Mouse (Mus musculus): ENCODE results near the gene Cdk15. TPM values are rescaled to one million over a fixed set of nuclear protein-coding genes. Genes with fewer than 3 reads are reported as not detected.

Gene Cdk15
- polyA plus RNA-seq, 1 experiment from 2014 or later = 1.9 TPM

DNA sequence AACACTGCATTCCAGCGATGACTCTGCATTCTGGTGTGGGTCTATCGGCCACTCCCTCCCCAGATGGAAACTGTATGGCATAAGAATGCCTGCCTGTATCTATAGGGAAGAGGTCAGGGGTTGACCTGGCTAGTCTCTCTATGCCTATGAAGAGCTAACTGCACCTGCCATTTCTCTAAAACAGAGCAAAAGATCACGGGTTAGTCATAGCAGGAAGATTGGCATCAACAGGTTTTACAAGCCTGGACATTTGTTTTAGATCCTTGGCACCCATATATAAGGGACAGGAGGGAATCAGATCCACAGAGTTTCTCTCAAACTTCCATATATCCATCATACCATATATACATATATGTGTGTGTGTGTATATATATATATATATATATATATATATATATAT is 127.7 kb downstream of the Cdk15 start:
- no peak overlapping the region for H3K4me2 ChIP-seq
- H3K27ac ChIP-seq (replicated peaks) = no peak overlapping the region
- H3K36me3 ChIP-seq = no peaks in the 10 kb centered on the region
- no peaks in the 10 kb centered on the region for H3K9me3 ChIP-seq (replicated peaks)
- H3K4me3 ChIP-seq (replicated peaks) = no peak overlapping the region
- WGBS = 91% methylated on average over 3 of the region's 3 CpGs
- H3K4me1 ChIP-seq = peaks cover 4% of the 10 kb centered on the region; the same call in 1 of the 2 replicates
- no peak overlapping the region for H3K9ac ChIP-seq (replicated peaks)
- ATAC-seq (ENCODE audit: low FRiP score) = no peak
- H3K27me3 ChIP-seq (replicated peaks) = no peaks in the 10 kb centered on the region

GRCm38 (mm10) chr1:59385641-59386040 is 128.9 kb downstream of the Cdk15 start:
- ATAC-seq (ENCODE audit: low FRiP score) = no peak
- Histone ChIP-seq H3K27me3 (replicated peaks) (no peaks in the 10 kb centered on the region), H3K9ac (replicated peaks) (no peak overlapping the region), H3K9me3 (replicated peaks) (no peaks in the 10 kb centered on the region), H3K4me3 (replicated peaks) (no peak overlapping the region), H3K4me1 (peaks cover 4% of the 10 kb centered on the region; the same call in 1 of the 2 replicates), H3K27ac (replicated peaks) (no peak overlapping the region), H3K36me3 (no peaks in the 10 kb centered on the region), H3K4me2 (no peak overlapping the region)
- WGBS = 83% methylated on average over 6 of the region's 6 CpGs

- no peak for ATAC-seq (ENCODE audit: low FRiP score)
- peak overlapping the region; percentile 33; the same call in 1 of the 2 replicates for H3K27ac ChIP-seq (replicated peaks)
- peaks cover 4% of the 10 kb centered on the region; the same call in 1 of the 2 replicates for H3K4me1 ChIP-seq
- H3K36me3 ChIP-seq = no peaks in the 10 kb centered on the region
- 12% methylated on average over 3 of the region's 3 CpGs for WGBS
- no peaks in the 10 kb centered on the region for H3K27me3 ChIP-seq (replicated peaks)
- H3K9me3 ChIP-seq (replicated peaks) = no peaks in the 10 kb centered on the region
- H3K9ac ChIP-seq (replicated peaks) = no peak overlapping the region
- no peak overlapping the region for H3K4me2 ChIP-seq
- H3K4me3 ChIP-seq (replicated peaks) = no peak overlapping the region
Observed at GRCm38 (mm10) chr1:59387542-59388314, 131.0 kb downstream of the Cdk15 start.

DNA sequence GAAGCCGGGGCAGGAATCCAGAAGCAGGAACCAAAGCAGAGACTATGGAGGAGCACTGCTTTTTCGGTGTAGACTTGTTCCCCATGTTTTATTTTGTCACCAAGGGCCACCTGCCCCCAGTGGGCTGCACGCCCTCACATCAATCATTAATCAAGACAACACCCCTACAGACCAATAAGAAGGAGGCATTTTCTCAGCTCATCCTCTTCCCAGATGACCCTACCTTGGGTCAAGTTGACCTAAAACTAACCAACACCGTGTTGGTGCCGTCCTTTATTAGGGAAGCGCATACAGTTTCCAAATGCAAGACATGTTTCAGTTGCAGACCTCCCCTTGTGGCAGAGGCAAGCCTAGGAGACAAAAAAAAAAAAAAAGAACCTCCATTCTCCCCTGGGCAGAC is 132.5 kb downstream of the Cdk15 start:
- Histone ChIP-seq H3K4me2 (no peak overlapping the region), H3K4me3 (replicated peaks) (no peak overlapping the region), H3K4me1 (peaks cover 4% of the 10 kb centered on the region; the same call in 1 of the 2 replicates), H3K27me3 (replicated peaks) (no peaks in the 10 kb centered on the region), H3K36me3 (no peaks in the 10 kb centered on the region), H3K9ac (replicated peaks) (no peak overlapping the region), H3K27ac (replicated peaks) (no peak overlapping the region), H3K9me3 (replicated peaks) (no peaks in the 10 kb centered on the region)
- WGBS = 87% methylated on average over 6 of the region's 6 CpGs
- ATAC-seq (ENCODE audit: low FRiP score) = no peak

DNA sequence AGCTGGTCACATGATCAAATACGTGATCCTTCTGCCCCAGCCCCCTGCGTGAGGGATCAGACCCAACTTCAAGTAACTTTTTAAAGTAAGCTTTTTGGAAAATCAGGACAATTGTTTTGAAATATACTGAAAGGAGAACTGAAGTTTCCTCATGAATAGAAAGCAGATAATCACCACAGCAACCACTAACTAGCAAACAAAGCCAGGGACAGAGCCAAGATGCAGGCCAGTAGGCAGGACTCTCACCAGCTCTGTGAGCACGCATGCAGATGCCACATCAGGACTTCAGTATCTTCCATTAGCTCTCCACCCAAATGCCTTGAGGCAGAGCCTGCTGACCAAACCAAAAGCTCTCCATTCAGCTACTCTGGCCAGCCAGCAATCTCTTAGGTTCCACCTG is 135.0 kb downstream of the Cdk15 start:
- 74% methylated on average over 3 of the region's 3 CpGs for WGBS
- H3K4me2 ChIP-seq = no peak overlapping the region
- no peaks in the 10 kb centered on the region for H3K27me3 ChIP-seq (replicated peaks)
- no peaks in the 10 kb centered on the region for H3K36me3 ChIP-seq
- H3K4me3 ChIP-seq (replicated peaks) = no peak overlapping the region
- no peak for ATAC-seq (ENCODE audit: low FRiP score)
- no peaks in the 10 kb centered on the region for H3K9me3 ChIP-seq (replicated peaks)
- H3K27ac ChIP-seq (replicated peaks) = no peak overlapping the region
- H3K9ac ChIP-seq (replicated peaks) = no peak overlapping the region
- peaks cover 16% of the 10 kb centered on the region for H3K4me1 ChIP-seq

GRCm38 (mm10) chr1:59394072-59394471 is 137.4 kb downstream of the Cdk15 start:
- no peaks in the 10 kb centered on the region for H3K27me3 ChIP-seq (replicated peaks)
- H3K4me2 ChIP-seq = no peak overlapping the region
- H3K27ac ChIP-seq (replicated peaks) = 0 out of 2 replicates have a peak overlapping the region, but pooled peaks have one; percentile 1
- peaks cover 12% of the 10 kb centered on the region for H3K4me1 ChIP-seq
- 67% methylated on average over 4 of the region's 4 CpGs for WGBS
- H3K9ac ChIP-seq (replicated peaks) = no peak overlapping the region
- peak; percentile 16; the same call in 1 of the 2 replicates for ATAC-seq (ENCODE audit: low FRiP score)
- H3K9me3 ChIP-seq (replicated peaks) = no peaks in the 10 kb centered on the region
- no peak overlapping the region for H3K4me3 ChIP-seq (replicated peaks)
- H3K36me3 ChIP-seq = no peaks in the 10 kb centered on the region

DNA sequence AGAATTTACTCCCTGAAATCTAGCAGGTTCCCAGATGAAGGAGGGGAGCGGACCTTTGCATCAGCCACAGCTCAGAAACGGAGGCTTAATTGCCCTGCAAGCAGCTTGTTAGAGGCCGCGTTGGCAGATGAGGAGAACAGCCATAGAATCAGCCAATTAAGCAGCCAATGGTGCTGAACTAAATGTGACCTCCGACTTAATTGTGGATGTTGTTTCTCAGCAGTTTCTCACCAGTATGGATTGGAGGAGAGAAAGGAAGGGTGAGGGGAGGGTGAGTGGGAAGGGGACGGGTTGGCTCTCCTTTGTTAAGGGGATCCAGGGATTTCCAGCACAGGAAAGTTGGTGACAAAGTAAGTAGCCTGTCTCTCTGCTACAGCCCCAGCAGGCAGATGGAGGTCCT is 137.9 kb downstream of the Cdk15 start:
- H3K4me2 ChIP-seq = no peak overlapping the region
- WGBS = 9% methylated on average over 6 of the region's 6 CpGs
- H3K9ac ChIP-seq (replicated peaks) = no peak overlapping the region
- H3K27me3 ChIP-seq (replicated peaks) = no peaks in the 10 kb centered on the region
- no peak overlapping the region for H3K4me3 ChIP-seq (replicated peaks)
- 0 out of 2 replicates have a peak overlapping the region, but pooled peaks have one; percentile 1 for H3K27ac ChIP-seq (replicated peaks)
- peak; percentile 72 for ATAC-seq (ENCODE audit: low FRiP score)
- H3K9me3 ChIP-seq (replicated peaks) = no peaks in the 10 kb centered on the region
- peaks cover 15% of the 10 kb centered on the region for H3K4me1 ChIP-seq
- H3K36me3 ChIP-seq = no peaks in the 10 kb centered on the region

GRCm38 (mm10) chr1:59395992-59396391 is 139.3 kb downstream of the Cdk15 start:
- Histone ChIP-seq H3K27me3 (replicated peaks) (no peaks in the 10 kb centered on the region), H3K36me3 (no peaks in the 10 kb centered on the region), H3K4me1 (peaks cover 17% of the 10 kb centered on the region), H3K4me3 (replicated peaks) (no peak overlapping the region), H3K9ac (replicated peaks) (no peak overlapping the region), H3K9me3 (replicated peaks) (no peaks in the 10 kb centered on the region), H3K4me2 (no peak overlapping the region), H3K27ac (replicated peaks) (no peak overlapping the region)
- 24% methylated on average over 2 of the region's 2 CpGs for WGBS
- ATAC-seq (ENCODE audit: low FRiP score) = no peak

- 52% methylated on average over 2 of the region's 2 CpGs for WGBS
- H3K36me3 ChIP-seq = no peaks in the 10 kb centered on the region
- no peak for ATAC-seq (ENCODE audit: low FRiP score)
Observed at GRCm38 (mm10) chr1:59399554-59400325, 143.0 kb downstream of the Cdk15 start.

DNA sequence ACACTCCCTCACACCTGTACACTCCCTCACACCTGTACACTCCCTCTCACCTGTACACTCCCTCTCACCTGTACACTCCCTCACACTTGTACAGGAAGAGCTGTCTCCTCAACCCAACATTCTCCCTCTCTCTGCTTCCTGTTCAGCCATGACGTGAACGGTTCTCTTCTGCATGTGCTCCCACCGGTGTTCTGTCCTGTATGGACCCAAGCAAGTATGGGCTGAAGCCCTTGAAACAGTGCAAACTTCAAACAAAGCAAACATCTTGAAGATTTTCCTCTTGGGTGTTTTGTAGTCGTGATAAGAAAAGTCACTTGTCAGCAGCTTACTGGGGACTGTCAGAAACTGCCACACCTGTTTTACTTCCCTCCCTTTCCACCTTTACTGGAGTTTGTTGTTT is 144.5 kb downstream of the Cdk15 start:
- 86% methylated on average over 4 of the region's 4 CpGs for WGBS

More at GRCm38 (mm10) chr1:59399554-59400325, 143.0 kb downstream of the Cdk15 start:
- no peaks in the 10 kb centered on the region for H3K9me3 ChIP-seq (replicated peaks)
- H3K4me1 ChIP-seq = peaks cover 12% of the 10 kb centered on the region
- H3K27ac ChIP-seq (replicated peaks) = no peak overlapping the region
- no peak overlapping the region for H3K9ac ChIP-seq (replicated peaks)
- H3K4me3 ChIP-seq (replicated peaks) = no peak overlapping the region
- H3K4me2 ChIP-seq = no peak overlapping the region
- no peaks in the 10 kb centered on the region for H3K27me3 ChIP-seq (replicated peaks)

More for the DNA sequence above, 144.5 kb downstream of the Cdk15 start:
- Histone ChIP-seq H3K27me3 (replicated peaks) (no peaks in the 10 kb centered on the region), H3K36me3 (no peaks in the 10 kb centered on the region), H3K9ac (replicated peaks) (no peak overlapping the region), H3K4me3 (replicated peaks) (no peak overlapping the region), H3K4me2 (no peak overlapping the region), H3K4me1 (0 out of 2 replicates have a peak, but pooled peaks cover 5% of the 10 kb centered on the region), H3K9me3 (replicated peaks) (no peaks in the 10 kb centered on the region), H3K27ac (replicated peaks) (no peak overlapping the region)
- no peak for ATAC-seq (ENCODE audit: low FRiP score)

Data from neural tube, embryonic 15.5 days (tissue).